Mouse (Mus musculus): ENCODE data around the gene Gse1.

Gse1 gene

GRCm38 (mm10) chr8:120449608-120450031, 221.4 kb downstream of the Gse1 start:
- DNase-seq (ENCODE audit: low spot score in 2 of 2): peak in 1 of 2 experiments; percentile 73

- no peak for DNase-seq (ENCODE audit: low spot score in 2 of 2)
These were observed 223.9 kb downstream of the Gse1 start for GRCm38 (mm10) chr8:120452111-120452510.

GRCm38 (mm10) chr8:120454404-120454803, 226.1 kb downstream of the Gse1 start:
- DNase-seq (ENCODE audit: low spot score in 2 of 2): no peak

GRCm38 (mm10) chr8:120460375-120460774, 232.1 kb downstream of the Gse1 start:
- DNase-seq (ENCODE audit: low spot score in 2 of 2): peak; percentile 76 to 84

- no peak for DNase-seq (ENCODE audit: low spot score in 2 of 2)
These were observed 233.9 kb downstream of the Gse1 start for GRCm38 (mm10) chr8:120462119-120462551.

- no peak for DNase-seq (ENCODE audit: low spot score in 2 of 2)
These were observed 234.4 kb downstream of the Gse1 start for GRCm38 (mm10) chr8:120462611-120463010.

DNA sequence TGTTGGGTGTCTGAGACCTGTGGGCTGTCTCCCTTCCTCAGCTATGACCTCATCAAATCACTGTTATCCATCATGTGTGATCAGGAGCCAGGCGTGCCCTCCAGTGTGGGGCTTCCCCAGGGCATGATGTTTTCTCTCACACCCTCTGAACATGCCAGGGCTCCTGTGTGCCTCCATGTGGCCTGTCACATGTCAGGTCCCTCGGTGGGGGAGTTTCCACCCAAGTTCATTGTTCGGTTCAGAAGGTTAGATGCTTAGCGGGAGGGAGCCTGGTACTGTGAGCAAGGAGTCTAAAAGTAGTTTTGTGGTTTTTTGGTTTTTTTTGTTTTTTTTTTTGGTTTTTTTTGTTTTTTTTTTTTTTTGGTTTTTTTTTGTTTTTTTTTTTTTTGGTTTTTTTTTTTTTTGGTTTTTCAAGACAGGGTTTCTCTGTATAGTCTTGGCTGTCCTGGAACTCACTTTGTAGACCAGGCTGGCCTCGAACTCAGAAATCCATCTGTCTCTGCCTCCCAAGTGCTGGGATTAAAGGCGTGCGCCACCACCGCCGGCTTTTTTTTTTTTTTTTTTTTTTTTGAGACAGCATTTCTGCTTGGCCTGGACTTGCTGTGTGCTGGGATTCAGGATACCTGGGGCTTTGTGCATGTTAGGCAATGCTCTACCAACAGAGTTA, 235.8 kb downstream of the Gse1 start:
- DNase-seq (ENCODE audit: low spot score in 2 of 2): no peak

GRCm38 (mm10) chr8:120464585-120464937, 236.3 kb downstream of the Gse1 start:
- no peak for DNase-seq (ENCODE audit: low spot score in 2 of 2)

- DNase-seq (ENCODE audit: low spot score in 2 of 2): peak; percentile 92 to 93
These were observed 237.5 kb downstream of the Gse1 start for GRCm38 (mm10) chr8:120465710-120466109.

DNA sequence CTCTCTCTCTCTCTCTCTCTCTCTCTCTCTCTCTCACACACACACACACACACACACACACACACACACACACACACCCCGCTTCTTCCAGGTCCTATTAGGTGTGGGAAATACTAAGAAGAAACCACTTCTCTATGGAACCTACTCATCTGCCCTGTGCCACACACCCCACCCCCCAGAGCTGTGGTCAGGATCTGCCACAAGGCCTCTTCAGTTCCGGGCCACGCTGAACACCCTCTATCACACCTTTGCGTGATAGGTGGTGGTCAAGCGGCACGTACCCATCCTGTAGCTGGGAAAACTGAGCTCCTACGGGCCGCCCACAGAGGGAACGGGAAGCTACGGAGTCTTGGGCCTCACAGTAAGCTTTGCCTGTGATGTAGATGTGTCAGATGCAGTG, 238.0 kb downstream of the Gse1 start:
- DNase-seq (ENCODE audit: low spot score in 2 of 2): no peak

- no peak for DNase-seq (ENCODE audit: low spot score in 2 of 2)
These were observed 239.3 kb downstream of the Gse1 start for GRCm38 (mm10) chr8:120467598-120467997.

DNA sequence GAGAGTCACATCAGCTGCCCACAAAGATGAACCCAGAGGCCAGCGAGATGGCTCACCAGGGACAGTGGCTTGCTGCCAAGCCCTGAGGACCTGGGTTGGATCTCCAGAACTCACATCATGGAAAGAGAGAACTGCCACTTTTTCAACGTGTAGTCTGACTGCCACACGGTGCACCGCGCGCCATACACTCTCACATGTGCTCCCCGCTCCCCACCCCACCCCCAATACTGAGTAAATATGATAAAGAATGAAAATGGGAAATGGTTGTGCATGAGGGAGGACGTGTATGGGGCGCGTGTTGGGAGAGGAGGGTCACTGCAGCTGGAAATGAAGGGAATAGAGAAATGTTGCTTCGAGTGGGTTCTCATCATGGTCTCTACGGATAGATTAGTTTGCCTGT, 241.9 kb downstream of the Gse1 start:
- no peak for DNase-seq (ENCODE audit: low spot score in 2 of 2)

DNA sequence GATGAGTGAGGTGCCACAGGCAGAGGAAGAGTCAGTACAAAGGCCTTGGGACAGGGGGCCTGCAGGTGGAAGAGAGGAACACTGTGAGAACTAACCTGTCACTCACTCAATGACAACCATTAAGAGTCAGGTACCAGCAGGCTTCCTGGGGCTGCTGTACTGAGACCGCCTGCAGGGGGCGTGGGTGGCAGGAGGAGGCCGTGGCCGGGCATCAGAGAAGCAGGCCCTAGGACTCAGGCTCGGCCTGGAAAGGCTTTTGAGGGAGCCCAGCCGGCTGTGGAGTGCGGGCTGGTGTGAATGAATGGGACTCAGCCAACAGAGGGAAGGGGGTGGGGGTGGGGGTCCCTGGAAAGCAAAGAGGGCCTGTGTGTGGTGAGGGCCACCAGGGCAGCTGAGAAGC, 242.9 kb downstream of the Gse1 start:
- no peak for DNase-seq (ENCODE audit: low spot score in 2 of 2)

DNA sequence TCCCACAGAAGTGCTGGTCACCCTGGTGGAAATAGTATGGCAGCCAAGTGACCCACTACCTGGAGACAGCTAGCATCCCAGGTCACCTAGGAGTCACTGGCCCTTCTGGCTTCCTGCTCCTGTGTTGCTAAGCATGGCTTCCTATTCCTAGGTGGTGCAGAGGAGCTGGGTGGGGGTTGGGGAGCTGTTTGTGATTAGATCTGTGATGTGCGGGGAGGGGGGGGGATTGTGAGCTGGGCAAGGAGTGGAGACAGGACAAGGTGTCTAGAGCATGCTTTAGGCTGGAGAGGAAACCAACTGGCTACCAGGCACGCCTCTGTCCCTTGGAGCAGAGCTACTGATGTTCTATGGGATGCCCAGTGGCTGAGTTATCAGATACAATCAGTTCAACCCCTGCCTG, 243.5 kb downstream of the Gse1 start:
- DNase-seq (ENCODE audit: low spot score in 2 of 2): no peak

DNA sequence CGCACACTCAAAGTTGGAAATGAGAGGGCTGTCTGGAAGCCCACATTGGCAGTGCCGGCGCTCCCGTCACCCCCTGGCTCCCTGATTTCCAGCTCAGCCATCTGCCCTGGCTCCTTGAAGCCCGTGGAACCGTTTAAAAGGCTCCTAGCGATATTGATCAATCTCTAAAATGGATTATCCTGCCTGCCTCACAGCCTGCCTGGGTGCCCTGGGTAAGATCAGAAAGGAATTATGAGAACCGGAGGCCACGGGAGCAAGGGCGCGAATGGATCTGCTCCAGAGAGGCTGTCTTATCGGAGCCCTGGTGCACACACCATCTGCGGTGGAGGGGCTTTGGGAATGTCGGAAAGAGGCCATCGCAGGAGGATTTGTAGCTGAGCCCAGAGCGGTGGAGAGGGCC, 244.0 kb downstream of the Gse1 start:
- DNase-seq (ENCODE audit: low spot score in 2 of 2): no peak

DNA sequence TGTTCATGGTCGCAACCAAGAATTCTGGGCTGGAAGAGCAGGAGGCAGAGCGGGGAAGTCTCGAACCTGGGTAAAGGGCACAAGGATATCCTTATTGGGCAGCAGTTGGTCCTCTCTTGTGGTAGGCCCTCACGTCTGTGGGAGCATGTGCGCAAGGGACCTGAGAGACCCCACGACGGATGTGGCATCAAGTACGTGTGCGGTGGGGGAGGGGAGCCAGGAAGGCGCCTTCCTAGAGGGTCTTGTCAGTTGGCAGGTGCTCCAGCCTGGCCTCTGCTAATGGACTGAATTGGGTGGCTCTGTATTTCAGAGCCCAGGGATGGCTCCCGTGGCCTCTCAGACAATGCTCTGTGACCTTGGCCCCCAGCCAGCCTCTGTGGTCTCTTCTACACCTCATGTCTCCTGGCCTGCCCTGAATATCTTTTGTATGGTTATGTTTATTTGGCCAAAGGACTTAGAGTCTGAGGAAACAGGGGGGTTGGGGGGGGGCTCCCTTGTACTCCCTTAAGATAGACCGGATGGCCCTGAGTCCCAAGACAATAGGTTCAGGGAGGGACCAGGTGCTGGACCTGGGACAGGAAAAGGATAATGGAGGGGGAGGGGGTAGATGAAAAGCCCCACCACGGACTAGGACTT, 245.6 kb downstream of the Gse1 start:
- DNase-seq (ENCODE audit: low spot score in 2 of 2): no peak

DNA sequence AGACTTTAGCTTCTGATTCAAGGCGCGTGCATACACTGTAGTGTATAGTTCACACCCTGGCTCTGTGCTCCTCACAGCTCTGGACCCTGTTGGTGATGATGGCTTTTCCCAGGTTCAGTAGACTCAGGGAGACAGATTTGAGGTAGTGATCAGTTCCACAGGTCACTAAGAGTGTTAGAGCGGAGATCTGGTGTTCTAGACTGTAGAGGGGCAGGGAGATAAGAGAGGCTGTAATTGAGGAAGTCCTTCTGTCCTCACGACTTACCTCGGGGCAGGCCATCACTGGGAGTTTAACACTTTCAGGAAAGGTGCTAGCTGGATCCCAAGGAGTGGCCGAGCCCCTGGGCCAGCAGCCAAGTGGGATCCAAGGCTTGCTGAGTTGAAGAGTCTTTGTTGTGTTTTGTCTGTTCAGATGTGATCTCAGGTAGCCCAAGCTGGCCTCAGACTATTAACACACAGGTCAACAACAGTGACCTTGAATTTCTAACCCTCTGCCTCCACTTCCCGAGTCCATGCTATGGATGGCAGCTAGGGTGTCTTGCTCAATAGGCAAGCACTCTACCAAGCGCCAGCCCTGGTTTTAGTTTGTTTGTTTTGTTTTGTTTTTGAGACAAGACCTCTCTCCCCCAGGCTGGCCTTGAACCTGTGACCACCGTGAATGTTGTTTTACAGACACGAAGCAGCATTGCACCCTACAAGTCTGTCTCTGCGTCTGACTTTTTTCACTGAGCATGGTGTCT, 246.4 kb downstream of the Gse1 start:
- DNase-seq (ENCODE audit: low spot score in 2 of 2): no peak

- DNase-seq (ENCODE audit: low spot score in 2 of 2): no peak
These were observed 247.4 kb downstream of the Gse1 start for GRCm38 (mm10) chr8:120475462-120476201.

- DNase-seq (ENCODE audit: low spot score in 2 of 2): no peak
These were observed 248.7 kb downstream of the Gse1 start for GRCm38 (mm10) chr8:120476711-120477575.

DNA sequence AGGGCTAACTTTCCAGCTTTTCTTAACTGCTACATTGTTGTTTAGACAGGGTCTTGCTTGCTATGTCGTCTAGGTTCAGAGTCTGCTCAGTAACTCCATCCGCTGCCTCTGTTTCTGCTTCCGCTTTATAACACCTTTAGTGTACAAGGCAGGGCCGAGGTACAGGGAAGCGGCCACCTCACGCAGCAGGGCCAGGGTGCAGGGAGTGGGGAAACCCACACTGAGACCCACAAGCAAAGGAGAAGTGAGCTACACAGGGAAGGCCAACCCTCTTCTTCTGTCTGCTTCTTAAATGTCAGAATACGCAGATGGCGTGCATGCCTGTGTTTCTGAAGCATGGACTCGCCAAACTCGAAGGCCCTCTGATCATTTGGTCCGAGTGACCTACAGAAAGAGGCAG, 250.5 kb downstream of the Gse1 start:
- no peak for DNase-seq (ENCODE audit: low spot score in 2 of 2)

DNA sequence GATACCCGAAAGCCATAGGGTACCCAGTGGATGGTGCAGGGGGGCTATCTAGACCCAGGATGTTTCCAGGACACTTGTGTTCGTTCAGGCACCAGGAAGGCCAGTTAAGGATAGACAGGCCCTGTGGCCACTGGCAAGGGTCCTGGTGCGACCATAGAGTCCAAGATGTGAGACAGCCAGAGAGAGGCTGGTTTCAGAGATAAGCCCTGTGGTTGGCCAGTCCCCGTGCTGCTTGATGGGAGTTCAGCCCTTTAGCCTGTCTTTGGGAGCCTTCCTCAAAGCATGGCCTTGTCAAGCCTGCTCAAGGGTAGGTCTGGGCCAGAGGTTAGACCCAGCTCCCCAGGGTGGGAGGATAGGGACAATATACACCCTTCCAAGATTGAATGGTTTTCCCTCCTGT, 251.4 kb downstream of the Gse1 start:
- no peak for DNase-seq (ENCODE audit: low spot score in 2 of 2)

All from right cerebral cortex, postnatal 10 days (tissue).